Mouse (Mus musculus) forelimb bud, embryonic 11.5 days (tissue): ENCODE measurements around the gene Lrrc66.
A peak's percentile ranks its signal among the peaks of the same experiment; 100 is the strongest.
"Not testable (repeated sequence)": the region's sequence is repeated elsewhere in the genome, so short reads cannot be mapped to it uniquely, and the experiment has no call there.

Experiments used
- DNase-seq: peaks from one replicate; pipeline ENCODE4 v3.0.0-alpha.2; 2012; ENCODE audit warnings: low read depth, low spot score

Gene Lrrc66

GRCm38 (mm10) chr5:73613296-73613695 lies 19.0 kb downstream of the Lrrc66 start:
- DNase-seq = no peak

GRCm38 (mm10) chr5:73611071-73611470 lies 21.3 kb downstream of the Lrrc66 start:
- DNase-seq = no peak

- no peak for DNase-seq
Observed at GRCm38 (mm10) chr5:73604964-73605363, 27.4 kb downstream of the Lrrc66 start.

- no peak for DNase-seq
Observed at GRCm38 (mm10) chr5:73604542-73604941, 27.8 kb downstream of the Lrrc66 start.

GRCm38 (mm10) chr5:73602865-73603264 lies 29.5 kb downstream of the Lrrc66 start:
- no peak for DNase-seq

GRCm38 (mm10) chr5:73601361-73601763 lies 31.0 kb downstream of the Lrrc66 start:
- no peak for DNase-seq

GRCm38 (mm10) chr5:73599991-73600390 lies 32.3 kb downstream of the Lrrc66 start:
- DNase-seq = no peak

- DNase-seq = no peak
Observed at GRCm38 (mm10) chr5:73598943-73599695, 33.2 kb downstream of the Lrrc66 start.

GRCm38 (mm10) chr5:73587119-73587518 lies 45.2 kb downstream of the Lrrc66 start:
- DNase-seq = no peak

- DNase-seq = no peak
Observed at GRCm38 (mm10) chr5:73586597-73586996, 45.7 kb downstream of the Lrrc66 start.

GRCm38 (mm10) chr5:73585212-73586115 lies 46.9 kb downstream of the Lrrc66 start:
- DNase-seq = no peak

GRCm38 (mm10) chr5:73584011-73584410 lies 48.3 kb downstream of the Lrrc66 start:
- DNase-seq = not testable (repeated sequence)

- DNase-seq = no peak
Observed at GRCm38 (mm10) chr5:73578131-73578530, 54.2 kb downstream of the Lrrc66 start.

- DNase-seq = no peak
Observed at GRCm38 (mm10) chr5:73576708-73577107, 55.6 kb downstream of the Lrrc66 start.

GRCm38 (mm10) chr5:73574616-73575015 lies 57.7 kb downstream of the Lrrc66 start:
- DNase-seq = no peak

GRCm38 (mm10) chr5:73573789-73574188 lies 58.5 kb downstream of the Lrrc66 start:
- peak; percentile 16 for DNase-seq

- no peak for DNase-seq
Observed at GRCm38 (mm10) chr5:73572846-73573245, 59.5 kb downstream of the Lrrc66 start.

- no peak for DNase-seq
Observed at GRCm38 (mm10) chr5:73571395-73572156, 60.8 kb downstream of the Lrrc66 start.

GRCm38 (mm10) chr5:73569181-73569580 lies 63.1 kb downstream of the Lrrc66 start:
- no peak for DNase-seq

GRCm38 (mm10) chr5:73566892-73567291 lies 65.4 kb downstream of the Lrrc66 start:
- no peak for DNase-seq

- no peak for DNase-seq
Observed at GRCm38 (mm10) chr5:73566119-73566518, 66.2 kb downstream of the Lrrc66 start.

- no peak for DNase-seq
Observed at GRCm38 (mm10) chr5:73564038-73564437, 68.3 kb downstream of the Lrrc66 start.
